Mouse (Mus musculus): ENCODE measurements at regions not wholly inside any gene's neighbourhood (a gene's known extent, or its start where the extent isn't known, plus 50 kb on each side); places are given as distances from the start of the nearest gene placed in this dataset.

GRCm38 (mm10) chr14:64581705-64582104, 477.6 kb downstream of the Prss52 start:
- Histone ChIP-seq H3K4me3 (replicated peaks) (no peak overlapping the region), H3K27me3 (replicated peaks) (peaks cover 60% of the 10 kb centered on the region), H3K36me3 (no peaks in the 10 kb centered on the region), H3K4me1 (peaks cover under 1% of the 10 kb centered on the region), H3K4me2 (no peak overlapping the region), H3K9me3 (no peaks in the 10 kb centered on the region), H3K9ac (no peak overlapping the region), H3K27ac (no peak overlapping the region)
- ATAC-seq (ENCODE audit: insufficient read depth, low FRiP score, low read depth), result no peak
- 23% methylated on average over 7 of the region's 7 CpGs for WGBS

- no peak for ATAC-seq (ENCODE audit: insufficient read depth, low FRiP score, low read depth)
- no peaks in the 10 kb centered on the region for H3K36me3 ChIP-seq
- no peak overlapping the region for H3K9ac ChIP-seq
- 27% methylated on average over 4 of the region's 4 CpGs for WGBS
- H3K4me2 ChIP-seq, result no peak overlapping the region
- no peak overlapping the region for H3K27ac ChIP-seq
- peaks cover 12% of the 10 kb centered on the region for H3K4me1 ChIP-seq
- H3K4me3 ChIP-seq (replicated peaks), result no peak overlapping the region
- no peaks in the 10 kb centered on the region for H3K9me3 ChIP-seq
- peaks cover 71% of the 10 kb centered on the region for H3K27me3 ChIP-seq (replicated peaks)
Measured at GRCm38 (mm10) chr14:64582822-64583221, 478.7 kb downstream of the Prss52 start.

GRCm38 (mm10) chr14:64584221-64584620, 480.1 kb downstream of the Prss52 start:
- Histone ChIP-seq H3K27me3 (replicated peaks) (peaks cover 82% of the 10 kb centered on the region), H3K36me3 (no peaks in the 10 kb centered on the region), H3K4me3 (replicated peaks) (no peak overlapping the region), H3K9me3 (no peaks in the 10 kb centered on the region), H3K4me2 (no peak overlapping the region), H3K27ac (no peak overlapping the region), H3K4me1 (peaks cover 13% of the 10 kb centered on the region), H3K9ac (no peak overlapping the region)
- no peak for ATAC-seq (ENCODE audit: insufficient read depth, low FRiP score, low read depth)
- WGBS, result 58% methylated on average over 5 of the region's 5 CpGs

GRCm38 (mm10) chr14:64585081-64585470, 481.0 kb downstream of the Prss52 start:
- Histone ChIP-seq H3K27me3 (replicated peaks) (peaks cover 82% of the 10 kb centered on the region), H3K4me3 (replicated peaks) (no peak overlapping the region), H3K9ac (no peak overlapping the region), H3K9me3 (no peaks in the 10 kb centered on the region), H3K27ac (no peak overlapping the region), H3K4me1 (peaks cover 21% of the 10 kb centered on the region), H3K36me3 (no peaks in the 10 kb centered on the region), H3K4me2 (no peak overlapping the region)
- ATAC-seq (ENCODE audit: insufficient read depth, low FRiP score, low read depth), result no peak
- whole genome bisulfite sequencing, result 17% methylated on average over 5 of the region's 5 CpGs

- WGBS, result 6% methylated on average over 28 of the region's 28 CpGs
- Histone ChIP-seq H3K9me3 (no peaks in the 10 kb centered on the region), H3K27me3 (replicated peaks) (peaks cover 82% of the 10 kb centered on the region), H3K4me3 (replicated peaks) (no peak overlapping the region), H3K4me2 (no peak overlapping the region), H3K9ac (no peak overlapping the region), H3K27ac (no peak overlapping the region), H3K4me1 (peaks cover 25% of the 10 kb centered on the region), H3K36me3 (no peaks in the 10 kb centered on the region)
- no peak for ATAC-seq (ENCODE audit: insufficient read depth, low FRiP score, low read depth)
Measured at GRCm38 (mm10) chr14:64585471-64586192, 481.5 kb downstream of the Prss52 start.

GRCm38 (mm10) chr14:64586386-64586859, 482.3 kb downstream of the Prss52 start:
- Histone ChIP-seq H3K4me1 (peaks cover 26% of the 10 kb centered on the region), H3K4me2 (peak overlapping the region; percentile 86; the same call in 1 of the 2 replicates), H3K9ac (no peak overlapping the region), H3K9me3 (no peaks in the 10 kb centered on the region), H3K4me3 (replicated peaks) (peak overlapping the region; percentile 45; the same call in 1 of the 2 replicates), H3K27ac (no peak overlapping the region), H3K36me3 (no peaks in the 10 kb centered on the region), H3K27me3 (replicated peaks) (peaks cover 82% of the 10 kb centered on the region)
- no peak for ATAC-seq (ENCODE audit: insufficient read depth, low FRiP score, low read depth)
- WGBS, result 7% methylated on average over 12 of the region's 12 CpGs

- Histone ChIP-seq H3K9me3 (no peaks in the 10 kb centered on the region), H3K4me2 (peak overlapping the region; percentile 86), H3K27ac (no peak overlapping the region), H3K4me1 (peaks cover 26% of the 10 kb centered on the region), H3K4me3 (replicated peaks) (peak overlapping the region; percentile 45), H3K27me3 (replicated peaks) (peaks cover 85% of the 10 kb centered on the region), H3K9ac (no peak overlapping the region), H3K36me3 (no peaks in the 10 kb centered on the region)
- 1% methylated on average over 58 of the region's 58 CpGs for WGBS
- ATAC-seq (ENCODE audit: insufficient read depth, low FRiP score, low read depth), result no peak
Measured at GRCm38 (mm10) chr14:64586860-64587698, 483.0 kb downstream of the Prss52 start.

- peaks cover 26% of the 10 kb centered on the region for H3K4me1 ChIP-seq
- H3K4me3 ChIP-seq (replicated peaks), result peak overlapping the region; percentile 45
- ATAC-seq (ENCODE audit: insufficient read depth, low FRiP score, low read depth), result no peak
- no peaks in the 10 kb centered on the region for H3K9me3 ChIP-seq
- under 1% methylated on average over 40 of the region's 40 CpGs for WGBS
- peaks cover 89% of the 10 kb centered on the region for H3K27me3 ChIP-seq (replicated peaks)
- H3K9ac ChIP-seq, result no peak overlapping the region
- no peaks in the 10 kb centered on the region for H3K36me3 ChIP-seq
- H3K4me2 ChIP-seq, result peak overlapping the region; percentile 86
- no peak overlapping the region for H3K27ac ChIP-seq
Measured at GRCm38 (mm10) chr14:64587699-64588434, 483.8 kb downstream of the Prss52 start.

GRCm38 (mm10) chr14:64588561-64588960, 484.5 kb downstream of the Prss52 start:
- peaks cover 26% of the 10 kb centered on the region for H3K4me1 ChIP-seq

GRCm38 (mm10) chr14:64589126-64589525, 485.0 kb downstream of the Prss52 start:
- Histone ChIP-seq H3K9me3 (no peaks in the 10 kb centered on the region), H3K36me3 (no peaks in the 10 kb centered on the region), H3K9ac (no peak overlapping the region), H3K27ac (no peak overlapping the region), H3K4me3 (replicated peaks) (no peak overlapping the region), H3K4me1 (peaks cover 26% of the 10 kb centered on the region), H3K4me2 (no peak overlapping the region), H3K27me3 (replicated peaks) (peaks cover 84% of the 10 kb centered on the region)
- ATAC-seq (ENCODE audit: insufficient read depth, low FRiP score, low read depth), result no peak
- 0% methylated on average over 2 of the region's 2 CpGs for WGBS

More at GRCm38 (mm10) chr14:64588561-64588960, 484.5 kb downstream of the Prss52 start:
- ATAC-seq (ENCODE audit: insufficient read depth, low FRiP score, low read depth), result no peak
- Histone ChIP-seq H3K4me2 (no peak overlapping the region), H3K4me3 (replicated peaks) (no peak overlapping the region; the same call in 1 of the 2 replicates), H3K27ac (no peak overlapping the region), H3K9ac (no peak overlapping the region), H3K36me3 (no peaks in the 10 kb centered on the region), H3K9me3 (no peaks in the 10 kb centered on the region), H3K27me3 (replicated peaks) (peaks cover 86% of the 10 kb centered on the region)
- 1% methylated on average over 23 of the region's 23 CpGs for WGBS

- peak overlapping the region; percentile 52 for H3K4me2 ChIP-seq
- WGBS, result under 1% methylated on average over 41 of the region's 41 CpGs
- no peak overlapping the region for H3K27ac ChIP-seq
- no peak for ATAC-seq (ENCODE audit: insufficient read depth, low FRiP score, low read depth)
- no peak overlapping the region for H3K9ac ChIP-seq
- no peaks in the 10 kb centered on the region for H3K9me3 ChIP-seq
- no peaks in the 10 kb centered on the region for H3K36me3 ChIP-seq
- H3K27me3 ChIP-seq (replicated peaks), result peaks cover 83% of the 10 kb centered on the region
- peaks cover 26% of the 10 kb centered on the region for H3K4me1 ChIP-seq
- H3K4me3 ChIP-seq (replicated peaks), result peak overlapping the region; percentile 30
Measured at GRCm38 (mm10) chr14:64589571-64590547, 485.8 kb downstream of the Prss52 start.

Measured in stomach, embryonic 15.5 days (tissue).